Mouse (Mus musculus): ENCODE measurements around the gene Olfr522.

DNA sequence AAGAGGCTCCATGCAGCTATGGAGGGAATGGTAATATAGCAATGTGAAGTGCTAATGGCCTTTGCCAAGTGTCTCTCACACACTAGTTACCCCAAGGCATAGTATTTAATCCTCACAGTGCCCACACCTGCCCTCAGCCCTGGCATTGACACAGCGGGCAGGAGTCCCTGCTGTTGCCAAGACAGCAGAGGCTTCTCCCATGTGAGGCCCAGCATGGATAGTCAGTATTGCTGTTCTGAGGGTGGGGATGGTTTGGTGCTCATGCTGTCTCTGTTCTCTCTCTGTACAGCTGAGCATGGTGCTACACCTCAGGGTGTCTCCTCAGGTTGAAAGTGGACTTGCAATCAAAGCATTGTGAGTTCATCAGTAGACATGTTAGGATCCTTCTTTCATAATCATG, 25.9 kb upstream of the Olfr522 start:
- TF ChIP-seq POLR2A (IDR thresholded peaks at IDR 0.05; ENCODE audit: low read depth, low read length) (no peak), CTCF (conservative IDR thresholded peaks at IDR 0.05; ENCODE audit: insufficient read depth, insufficient read length, low read depth, low read length) (no peak)
